Mouse (Mus musculus) right cerebral cortex, adult 18-20 months (tissue): Measurements from ENCODE around the gene Fam178b.
"Not testable (repeated sequence)": the region's sequence is repeated elsewhere in the genome, so short reads cannot be mapped to it uniquely, and the experiment has no call there.

ENCODE experiments used
- DNase-seq: peaks from one replicate; pipeline ENCODE4 v3.0.0; 2022; ENCODE audit warnings: mixed read lengths

Gene Fam178b

DNA sequence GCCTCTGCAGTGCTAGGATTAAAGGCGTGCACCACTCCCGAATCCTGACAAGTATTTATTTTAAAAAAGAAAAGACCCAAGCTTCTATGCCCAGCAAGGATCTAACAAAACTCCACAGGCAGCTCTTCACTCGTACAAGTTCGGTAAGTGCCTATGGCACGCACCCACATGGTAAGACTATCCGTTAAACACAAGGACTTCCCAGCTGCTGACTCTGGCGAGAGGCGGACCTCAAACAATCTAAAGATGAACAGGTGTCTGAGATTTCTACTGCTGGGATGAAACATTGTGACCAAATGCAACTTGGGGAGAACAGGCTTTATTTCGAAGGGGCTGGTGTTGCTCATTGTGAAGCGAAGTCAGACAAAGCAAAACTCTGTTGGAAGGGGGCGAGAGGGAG lies 142.9 kb downstream of the Fam178b start:
- no peak for DNase-seq

- no peak for DNase-seq
These were observed 143.8 kb downstream of the Fam178b start, which contains the start of gene Gm42417 for GRCm38 (mm10) chr1:36539186-36539585. TSS of gene Gm42417 (minus strand) at chr1:36539429.

GRCm38 (mm10) chr1:36538727-36539126 lies 144.3 kb downstream of the Fam178b start:
- no peak for DNase-seq

DNA sequence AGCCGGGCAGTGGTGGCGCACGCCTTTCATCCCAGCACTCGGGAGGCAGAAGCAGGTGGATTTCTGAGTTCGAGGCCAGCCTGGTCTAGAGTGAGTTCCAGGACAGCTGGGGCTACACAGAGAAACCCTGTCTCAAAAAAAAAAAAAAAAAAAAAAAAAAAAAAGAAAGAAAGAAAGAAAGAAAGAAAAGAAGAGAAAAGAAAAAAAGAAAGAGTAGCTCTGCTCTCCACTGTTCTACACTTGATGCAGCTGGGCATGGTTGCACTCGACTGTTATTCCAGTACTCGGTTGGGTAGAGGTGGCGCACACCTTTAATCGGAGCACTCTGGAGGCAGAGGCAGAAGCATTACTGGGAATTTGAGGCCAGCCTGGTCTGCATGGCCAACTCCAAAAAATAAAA lies 146.2 kb downstream of the Fam178b start, which contains the start of gene Ankrd23:
Gene Ankrd23, minus strand, starts transcription at position 101 of the 400 bp plus-strand sequence.
- DNase-seq, result not testable (repeated sequence)

- no peak for DNase-seq
These were observed 146.6 kb downstream of the Fam178b start for GRCm38 (mm10) chr1:36536397-36536728.

- no peak for DNase-seq
These were observed 147.2 kb downstream of the Fam178b start for GRCm38 (mm10) chr1:36535477-36536396.

- DNase-seq, result no peak
These were observed 148.4 kb downstream of the Fam178b start for GRCm38 (mm10) chr1:36534595-36535058.

DNA sequence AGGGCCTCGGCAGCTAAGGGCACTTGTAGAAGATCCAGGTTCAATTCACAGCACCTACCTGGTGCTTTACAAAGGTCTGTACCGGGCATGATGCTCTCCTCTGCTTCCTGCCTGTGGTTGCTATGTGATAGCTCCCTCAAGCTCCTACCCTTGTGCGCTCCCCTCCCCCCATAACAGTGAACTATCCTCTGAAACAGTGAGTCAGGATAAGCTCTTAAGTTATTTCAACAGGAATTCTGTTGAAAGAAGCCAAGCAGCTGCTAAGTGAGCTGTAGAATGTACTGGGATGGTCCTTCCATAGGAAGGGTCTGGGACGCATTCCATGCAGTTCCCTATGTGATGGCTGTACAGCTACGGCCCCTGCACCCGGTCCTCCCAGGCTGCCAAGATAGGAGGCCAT lies 149.4 kb downstream of the Fam178b start:
- no peak for DNase-seq

DNA sequence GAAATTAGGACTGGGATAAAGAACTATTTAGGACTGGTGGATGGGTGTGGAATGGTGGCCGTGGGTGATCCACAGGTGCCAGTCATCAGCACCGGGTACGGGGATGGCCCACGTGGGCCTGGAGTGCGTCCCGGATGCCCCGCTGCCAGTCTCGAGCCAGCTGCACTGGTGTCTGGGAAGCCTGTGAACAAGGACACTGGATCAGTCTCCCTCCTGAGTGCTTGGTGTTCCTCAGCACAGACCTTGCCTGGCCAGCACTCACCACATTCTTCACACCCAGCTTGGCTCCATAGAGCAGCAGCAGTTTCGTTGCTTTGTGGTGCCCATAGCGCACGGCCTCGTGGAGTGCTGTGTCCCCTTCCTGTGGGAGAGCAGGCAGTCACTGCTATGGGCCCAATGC lies 151.5 kb downstream of the Fam178b start:
- DNase-seq, result no peak

GRCm38 (mm10) chr1:36530962-36531361 lies 152.0 kb downstream of the Fam178b start:
- DNase-seq, result no peak

GRCm38 (mm10) chr1:36530485-36530884 lies 152.5 kb downstream of the Fam178b start:
- DNase-seq, result no peak

DNA sequence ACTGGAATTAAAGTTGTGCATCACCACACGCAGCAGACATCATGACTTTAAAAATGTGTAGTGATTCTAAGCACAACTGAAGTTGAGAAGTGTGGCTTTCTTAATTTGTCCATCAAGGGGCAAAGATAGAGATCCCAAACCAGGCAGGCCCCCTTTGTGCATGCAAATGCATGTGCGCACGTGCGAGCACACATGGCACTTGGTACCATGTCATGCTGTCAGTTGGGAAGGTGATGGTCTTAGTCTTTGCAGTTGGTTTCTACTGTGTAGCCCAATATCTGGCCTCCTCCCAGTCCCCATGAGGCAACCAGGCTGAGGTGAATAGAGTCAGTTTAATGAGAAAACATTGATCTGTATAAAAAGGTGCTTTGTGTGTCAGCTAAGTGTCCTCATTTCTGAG lies 153.1 kb downstream of the Fam178b start:
- no peak for DNase-seq

DNA sequence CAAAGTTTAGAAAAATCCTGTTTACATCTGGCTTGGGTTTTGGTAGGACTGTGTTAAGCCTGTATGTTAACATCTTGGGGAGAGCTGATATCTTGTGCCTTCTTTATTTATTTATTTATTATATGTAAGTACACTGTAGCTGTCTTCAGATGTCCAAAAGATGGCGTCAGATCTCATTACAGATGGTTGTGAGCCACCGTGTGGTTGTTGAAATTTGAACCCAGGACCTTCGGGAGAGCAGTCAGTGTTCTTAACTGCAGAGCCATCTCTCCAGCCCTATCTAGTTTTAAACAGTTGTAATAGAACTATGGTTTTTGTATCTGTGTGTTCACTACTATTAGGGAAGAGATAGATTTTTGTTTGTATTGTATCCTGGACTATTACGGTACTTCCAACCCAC lies 153.7 kb downstream of the Fam178b start:
- DNase-seq, result no peak

GRCm38 (mm10) chr1:36528351-36528750 lies 154.6 kb downstream of the Fam178b start:
- DNase-seq, result no peak

DNA sequence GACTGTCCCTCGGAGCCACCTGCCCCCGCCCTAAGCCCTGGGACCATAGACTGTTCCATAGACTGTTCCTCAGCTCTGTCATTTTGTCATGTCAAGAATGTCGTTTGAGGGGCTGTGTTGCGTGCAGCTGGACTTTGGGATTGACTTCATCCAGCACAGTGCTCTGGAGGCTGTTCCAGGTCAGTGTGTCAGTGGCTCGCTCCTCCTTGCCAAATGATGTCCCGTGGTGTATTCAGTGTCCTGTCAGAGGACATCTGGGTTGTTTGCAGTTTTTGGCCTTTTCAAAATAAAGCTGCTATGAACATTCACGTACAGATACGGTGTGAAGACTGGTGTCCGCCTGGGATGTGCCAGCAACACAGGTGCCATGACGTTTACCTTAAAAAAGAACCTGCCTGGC lies 156.1 kb downstream of the Fam178b start:
- DNase-seq, result no peak

DNA sequence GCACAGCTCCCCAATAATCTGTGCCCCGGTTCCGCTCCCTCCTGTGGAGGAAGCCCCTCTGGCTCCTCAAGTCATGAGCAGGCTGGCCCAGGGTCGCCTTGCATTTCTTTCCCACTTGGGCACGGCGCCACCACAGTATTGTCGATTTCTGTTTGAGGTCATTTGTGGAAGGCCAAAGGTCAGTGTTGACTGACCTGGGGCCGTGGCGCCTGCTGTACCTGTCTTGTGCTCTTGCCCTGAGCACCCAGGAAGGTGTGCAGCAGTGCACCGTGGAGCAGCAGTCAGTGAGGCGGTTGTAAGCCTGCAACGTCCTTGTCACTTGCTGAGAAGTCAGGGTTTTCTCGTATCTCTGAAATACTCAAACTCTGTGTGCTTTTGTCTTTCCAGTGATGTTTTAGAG lies 157.2 kb downstream of the Fam178b start:
- no peak for DNase-seq

GRCm38 (mm10) chr1:36524058-36524457 lies 158.9 kb downstream of the Fam178b start:
- DNase-seq, result no peak

DNA sequence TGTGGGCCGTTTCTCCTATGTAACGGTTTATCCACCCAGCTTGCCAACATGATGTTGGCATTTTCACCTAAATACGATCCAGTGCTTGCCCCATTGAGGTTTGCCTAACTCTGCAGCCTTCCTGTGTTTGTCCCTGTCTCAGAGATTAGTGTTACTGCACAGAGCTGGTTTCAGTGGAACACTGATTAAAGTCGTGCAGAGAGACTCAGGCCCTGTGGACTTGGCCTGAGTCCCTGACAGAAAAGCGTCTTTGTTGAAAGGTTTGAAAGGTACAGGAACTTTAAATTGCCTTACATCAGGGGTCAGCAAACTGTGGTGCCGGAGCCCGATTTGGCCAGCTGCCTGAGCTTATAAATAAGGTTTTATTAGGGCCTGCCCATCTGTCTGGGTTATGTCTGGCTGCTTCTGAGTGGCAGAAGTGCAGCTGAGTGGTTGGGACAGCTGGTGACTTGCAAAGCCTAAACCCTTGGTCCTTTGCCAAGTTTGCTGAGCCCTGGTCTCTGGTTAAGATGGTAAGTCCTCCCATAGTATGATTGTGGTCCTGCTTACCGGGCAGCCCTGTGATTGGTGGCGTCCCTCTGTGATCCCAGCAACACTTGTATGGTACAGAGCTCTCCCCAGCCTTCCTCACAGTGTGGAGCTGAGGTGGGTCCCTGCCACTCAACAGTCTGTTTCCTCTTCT lies 159.5 kb downstream of the Fam178b start:
- no peak for DNase-seq

GRCm38 (mm10) chr1:36522210-36522609 lies 160.8 kb downstream of the Fam178b start:
- no peak for DNase-seq

DNA sequence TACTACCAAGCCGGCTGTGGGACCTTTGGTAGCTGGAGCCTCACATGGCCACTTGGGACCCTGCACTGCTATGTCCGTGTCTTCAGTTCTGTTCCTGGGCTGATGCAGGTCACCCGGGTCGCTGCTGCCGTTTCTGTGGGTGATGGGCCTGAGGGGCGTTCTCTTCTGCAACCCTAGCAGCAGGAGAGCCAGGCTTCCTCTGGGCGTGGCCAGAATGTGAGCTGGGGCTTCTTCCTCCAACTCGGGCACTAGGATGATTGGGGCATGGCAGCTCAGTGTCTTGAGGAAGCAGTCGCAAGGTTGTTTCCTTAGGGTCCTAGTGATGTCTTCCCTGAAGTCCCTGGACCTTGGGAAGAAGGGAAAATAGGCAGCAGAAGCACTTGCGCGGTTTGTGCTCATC lies 163.4 kb downstream of the Fam178b start:
- no peak for DNase-seq

DNA sequence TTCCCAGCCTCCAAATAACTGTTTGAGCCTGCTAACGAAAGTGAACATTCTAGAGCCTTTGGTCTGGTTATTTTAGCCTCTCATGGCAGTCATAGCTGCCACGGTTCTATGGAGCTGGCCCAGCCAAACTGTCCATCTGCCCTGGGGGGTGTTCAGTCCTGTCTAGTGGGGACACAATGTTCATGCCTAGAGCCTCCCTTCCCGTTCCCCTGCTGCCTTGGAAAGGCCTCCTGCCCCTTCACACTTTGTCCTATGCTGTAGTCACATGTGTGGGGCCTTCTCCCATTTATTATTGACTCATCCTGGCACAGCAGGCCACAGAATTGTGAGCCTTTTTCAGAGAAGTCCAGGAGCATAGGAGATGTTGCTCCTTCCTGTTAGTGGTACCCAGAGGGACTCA lies 164.7 kb downstream of the Fam178b start:
- no peak for DNase-seq

GRCm38 (mm10) chr1:36513718-36514117 lies 169.3 kb downstream of the Fam178b start:
- no peak for DNase-seq

- no peak for DNase-seq
These were observed 169.7 kb downstream of the Fam178b start for GRCm38 (mm10) chr1:36513310-36513709.

- DNase-seq, result no peak
These were observed 170.1 kb downstream of the Fam178b start for GRCm38 (mm10) chr1:36512966-36513280.
